Mouse (Mus musculus): Measurements from ENCODE around the gene Pla2g4b. TPM values are rescaled to one million over a fixed set of nuclear protein-coding genes. Genes with fewer than 3 reads are reported as not detected.

Gene Pla2g4b
- polyA plus RNA-seq, 1 experiment from 2014 or later, result 2.3 TPM

DNA sequence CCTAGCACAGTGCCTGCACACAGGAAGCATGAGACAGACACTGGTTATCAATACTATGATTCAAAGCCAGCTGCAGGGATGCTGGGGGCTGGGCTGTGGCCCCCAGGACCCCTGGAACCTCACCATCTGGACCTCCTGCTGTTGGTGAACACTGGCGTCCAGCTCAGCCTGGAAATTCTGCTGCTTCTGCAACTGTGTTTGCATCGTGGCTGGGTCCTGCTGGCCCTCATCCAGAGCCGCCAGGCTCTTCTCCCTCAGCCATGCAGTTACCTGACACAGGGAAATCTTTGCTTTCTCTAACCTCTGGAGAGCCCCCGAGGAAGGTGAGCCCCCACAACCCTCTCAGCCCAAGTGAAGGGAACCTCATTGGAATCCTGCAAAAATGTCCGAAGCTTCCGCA, 18.2 kb downstream of the Pla2g4b start:
- Histone ChIP-seq H3K36me3 (ENCODE audit: control insufficient read depth, insufficient read depth, low read length) (no peaks in the 10 kb centered on the region), H3K4me2 (no peak overlapping the region), H3K9ac (ENCODE audit: low read length) (no peak overlapping the region), H3K27ac (ENCODE audit: low read depth, low read length) (no peak overlapping the region), H3K4me1 (ENCODE audit: control insufficient read depth, insufficient read depth, low read length) (no peaks in the 10 kb centered on the region), H3K9me3 (ENCODE audit: control insufficient read depth, low read length) (no peaks in the 10 kb centered on the region), H3K4me3 (ENCODE audit: low read depth, low read length) (no peak overlapping the region), H3K27me3 (ENCODE audit: control insufficient read depth, insufficient read depth, low read length) (no peaks in the 10 kb centered on the region)
- 68% methylated on average over 6 of the region's 6 CpGs for WGBS
- no peak for DNase-seq (ENCODE audit: low spot score, missing footprints)
- no peak for ATAC-seq (ENCODE audit: low FRiP score)

DNA sequence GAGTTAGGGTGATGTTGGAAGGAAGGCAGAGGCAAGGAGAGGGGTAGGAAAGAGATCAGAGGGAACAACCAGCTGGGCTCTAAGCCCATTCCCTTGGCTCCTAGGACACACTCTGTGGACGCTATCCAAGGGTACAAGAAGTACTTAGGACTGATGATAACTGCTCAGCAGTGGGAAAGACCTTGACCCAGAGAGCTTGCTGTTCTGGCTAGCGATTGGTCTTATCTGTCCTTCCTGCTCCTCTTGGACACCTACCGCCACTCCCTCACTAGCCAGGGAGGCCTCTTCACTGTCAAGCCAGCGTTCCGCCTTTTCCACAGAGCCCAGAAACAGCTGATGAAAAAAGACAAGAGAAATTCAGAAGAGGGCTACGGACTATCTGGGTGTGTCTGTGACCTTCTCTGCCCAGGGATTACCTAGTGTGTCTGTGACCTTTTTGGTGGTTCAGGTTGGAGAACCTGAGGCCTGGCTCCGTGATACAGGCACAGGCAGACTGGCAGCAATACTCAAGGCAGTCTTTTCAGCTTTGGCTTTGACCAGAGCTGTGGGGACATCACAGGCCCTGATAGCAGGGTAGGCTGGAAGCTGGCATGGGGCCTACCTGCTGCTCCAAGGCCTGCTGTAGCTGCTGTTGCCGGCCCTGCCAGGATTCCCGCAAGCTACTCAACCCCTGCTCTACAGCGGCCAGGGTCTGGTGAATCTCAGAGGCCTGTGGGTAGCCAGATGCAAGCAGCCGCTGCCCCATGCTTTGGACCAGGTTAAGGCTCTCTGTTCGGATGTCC, 21.7 kb downstream of the Pla2g4b start:
- Histone ChIP-seq H3K4me3 (ENCODE audit: low read depth, low read length) (no peak overlapping the region), H3K27ac (ENCODE audit: low read depth, low read length) (no peak overlapping the region), H3K4me2 (no peak overlapping the region), H3K9ac (ENCODE audit: low read length) (no peak overlapping the region), H3K4me1 (ENCODE audit: control insufficient read depth, insufficient read depth, low read length) (no peaks in the 10 kb centered on the region), H3K27me3 (ENCODE audit: control insufficient read depth, insufficient read depth, low read length) (no peaks in the 10 kb centered on the region), H3K36me3 (ENCODE audit: control insufficient read depth, insufficient read depth, low read length) (no peaks in the 10 kb centered on the region), H3K9me3 (ENCODE audit: control insufficient read depth, low read length) (no peaks in the 10 kb centered on the region)
- DNase-seq (ENCODE audit: low spot score, missing footprints) (no peak), ATAC-seq (ENCODE audit: low FRiP score) (no peak)
- 92% methylated on average over 12 of the region's 12 CpGs for WGBS

- no peak overlapping the region for H3K4me2 ChIP-seq
- no peaks in the 10 kb centered on the region for H3K36me3 ChIP-seq (ENCODE audit: control insufficient read depth, insufficient read depth, low read length)
- 89% methylated on average over 10 of the region's 10 CpGs for WGBS
- H3K9ac ChIP-seq (ENCODE audit: low read length), result no peak overlapping the region
- no peaks in the 10 kb centered on the region for H3K9me3 ChIP-seq (ENCODE audit: control insufficient read depth, low read length)
- ATAC-seq (ENCODE audit: low FRiP score) (no peak), DNase-seq (ENCODE audit: low spot score, missing footprints) (no peak)
- no peaks in the 10 kb centered on the region for H3K27me3 ChIP-seq (ENCODE audit: control insufficient read depth, insufficient read depth, low read length)
- H3K27ac ChIP-seq (ENCODE audit: low read depth, low read length), result no peak overlapping the region
- no peak overlapping the region for H3K4me3 ChIP-seq (ENCODE audit: low read depth, low read length)
- no peaks in the 10 kb centered on the region for H3K4me1 ChIP-seq (ENCODE audit: control insufficient read depth, insufficient read depth, low read length)
Observed at GRCm38 (mm10) chr2:120055923-120056322, 22.7 kb downstream of the Pla2g4b start.

DNA sequence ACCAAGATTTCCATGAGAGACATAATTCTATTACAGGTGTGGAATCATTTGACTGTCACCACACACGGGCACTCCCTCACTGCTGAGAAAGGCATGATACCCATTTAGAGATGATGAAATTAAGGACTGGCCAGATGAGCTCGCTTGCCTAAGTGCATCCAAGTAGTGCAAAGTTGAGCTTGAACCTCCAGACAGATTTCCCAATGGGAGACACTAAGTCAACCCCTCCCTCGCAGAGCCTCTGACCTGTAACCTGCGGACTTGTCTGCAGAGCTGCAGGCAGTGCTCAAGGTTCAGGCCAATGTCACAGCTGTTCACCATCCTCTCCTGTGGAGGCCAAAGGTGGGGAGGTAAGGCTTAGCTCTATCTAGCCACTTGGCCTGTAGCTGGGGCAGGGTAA, 25.6 kb downstream of the Pla2g4b start:
- H3K4me1 ChIP-seq (ENCODE audit: control insufficient read depth, insufficient read depth, low read length), result no peaks in the 10 kb centered on the region
- H3K27me3 ChIP-seq (ENCODE audit: control insufficient read depth, insufficient read depth, low read length), result no peaks in the 10 kb centered on the region
- no peaks in the 10 kb centered on the region for H3K9me3 ChIP-seq (ENCODE audit: control insufficient read depth, low read length)
- WGBS, result 85% methylated on average over 4 of the region's 4 CpGs
- H3K36me3 ChIP-seq (ENCODE audit: control insufficient read depth, insufficient read depth, low read length), result no peaks in the 10 kb centered on the region
- no peak overlapping the region for H3K4me2 ChIP-seq
- no peak overlapping the region for H3K4me3 ChIP-seq (ENCODE audit: low read depth, low read length)
- DNase-seq (ENCODE audit: low spot score, missing footprints), result no peak
- no peak overlapping the region for H3K27ac ChIP-seq (ENCODE audit: low read depth, low read length)
- no peak for ATAC-seq (ENCODE audit: low FRiP score)
- H3K9ac ChIP-seq (ENCODE audit: low read length), result no peak overlapping the region

- Histone ChIP-seq H3K4me2 (no peak overlapping the region), H3K36me3 (ENCODE audit: control insufficient read depth, insufficient read depth, low read length) (no peaks in the 10 kb centered on the region), H3K9me3 (ENCODE audit: control insufficient read depth, low read length) (no peaks in the 10 kb centered on the region), H3K27me3 (ENCODE audit: control insufficient read depth, insufficient read depth, low read length) (no peaks in the 10 kb centered on the region), H3K4me1 (ENCODE audit: control insufficient read depth, insufficient read depth, low read length) (no peaks in the 10 kb centered on the region), H3K27ac (ENCODE audit: low read depth, low read length) (no peak overlapping the region), H3K4me3 (ENCODE audit: low read depth, low read length) (no peak overlapping the region), H3K9ac (ENCODE audit: low read length) (no peak overlapping the region)
- ATAC-seq (ENCODE audit: low FRiP score) (no peak), DNase-seq (ENCODE audit: low spot score, missing footprints) (no peak)
- WGBS, result 75% methylated on average over 3 of the region's 3 CpGs
Observed at GRCm38 (mm10) chr2:120059466-120059865, 26.2 kb downstream of the Pla2g4b start.

GRCm38 (mm10) chr2:120060190-120060589, 27.0 kb downstream of the Pla2g4b start:
- ATAC-seq (ENCODE audit: low FRiP score) (no peak), DNase-seq (ENCODE audit: low spot score, missing footprints) (no peak)
- no peak overlapping the region for H3K27ac ChIP-seq (ENCODE audit: low read depth, low read length)
- 80% methylated on average over 6 of the region's 6 CpGs for WGBS
- no peak overlapping the region for H3K4me3 ChIP-seq (ENCODE audit: low read depth, low read length)
- no peak overlapping the region for H3K4me2 ChIP-seq
- H3K9ac ChIP-seq (ENCODE audit: low read length), result no peak overlapping the region
- H3K9me3 ChIP-seq (ENCODE audit: control insufficient read depth, low read length), result no peaks in the 10 kb centered on the region
- no peaks in the 10 kb centered on the region for H3K4me1 ChIP-seq (ENCODE audit: control insufficient read depth, insufficient read depth, low read length)
- H3K36me3 ChIP-seq (ENCODE audit: control insufficient read depth, insufficient read depth, low read length), result no peaks in the 10 kb centered on the region
- H3K27me3 ChIP-seq (ENCODE audit: control insufficient read depth, insufficient read depth, low read length), result no peaks in the 10 kb centered on the region

DNA sequence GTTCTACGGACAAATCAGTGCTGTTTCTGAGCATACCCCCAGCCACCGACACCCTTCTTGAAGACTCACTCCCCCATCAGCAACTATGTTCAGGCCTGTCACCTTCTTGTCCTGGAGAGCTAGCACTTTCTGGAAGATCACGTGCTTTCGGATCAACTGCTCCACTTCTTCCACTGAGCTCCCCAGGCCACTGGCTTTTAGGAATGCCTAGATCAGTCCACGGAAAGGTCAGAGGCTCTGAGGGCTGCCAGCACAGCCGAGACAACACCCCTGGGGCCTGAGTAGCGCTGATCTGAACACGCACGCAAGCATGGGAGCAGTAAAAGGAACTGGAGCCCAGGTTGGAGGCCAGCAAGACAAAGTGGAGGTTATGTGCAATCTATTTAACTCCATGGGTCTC, 27.4 kb downstream of the Pla2g4b start:
- no peaks in the 10 kb centered on the region for H3K27me3 ChIP-seq (ENCODE audit: control insufficient read depth, insufficient read depth, low read length)
- H3K27ac ChIP-seq (ENCODE audit: low read depth, low read length), result no peak overlapping the region
- no peak overlapping the region for H3K4me3 ChIP-seq (ENCODE audit: low read depth, low read length)
- no peaks in the 10 kb centered on the region for H3K36me3 ChIP-seq (ENCODE audit: control insufficient read depth, insufficient read depth, low read length)
- DNase-seq (ENCODE audit: low spot score, missing footprints), result no peak
- no peak for ATAC-seq (ENCODE audit: low FRiP score)
- WGBS, result 74% methylated on average over 9 of the region's 9 CpGs
- H3K4me1 ChIP-seq (ENCODE audit: control insufficient read depth, insufficient read depth, low read length), result no peaks in the 10 kb centered on the region
- H3K9ac ChIP-seq (ENCODE audit: low read length), result no peak overlapping the region
- H3K9me3 ChIP-seq (ENCODE audit: control insufficient read depth, low read length), result no peaks in the 10 kb centered on the region
- no peak overlapping the region for H3K4me2 ChIP-seq

DNA sequence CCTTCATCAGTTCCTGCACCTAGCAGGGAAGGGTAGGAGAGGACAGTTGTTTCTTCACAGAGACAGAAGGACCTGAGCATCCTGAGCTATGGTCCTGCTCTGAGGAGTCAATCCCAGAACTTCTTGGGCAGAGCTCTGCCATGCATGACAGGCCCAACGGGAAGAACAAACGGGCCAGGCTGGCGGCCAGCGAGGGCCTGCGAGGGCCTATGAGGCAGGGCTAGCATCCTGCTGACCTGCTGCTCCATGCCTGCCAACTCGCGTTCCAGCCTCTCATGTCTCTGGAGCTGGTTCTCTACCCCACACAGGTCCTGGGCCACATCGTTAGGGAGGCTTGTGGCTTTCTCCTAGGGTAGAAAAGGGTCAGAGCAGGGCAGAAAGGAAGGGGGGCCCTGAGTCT, 29.0 kb downstream of the Pla2g4b start:
- DNase-seq (ENCODE audit: low spot score, missing footprints), result no peak
- Histone ChIP-seq H3K4me3 (ENCODE audit: low read depth, low read length) (no peak overlapping the region), H3K36me3 (ENCODE audit: control insufficient read depth, insufficient read depth, low read length) (no peaks in the 10 kb centered on the region), H3K27me3 (ENCODE audit: control insufficient read depth, insufficient read depth, low read length) (no peaks in the 10 kb centered on the region), H3K4me1 (ENCODE audit: control insufficient read depth, insufficient read depth, low read length) (no peaks in the 10 kb centered on the region), H3K9ac (ENCODE audit: low read length) (no peak overlapping the region), H3K9me3 (ENCODE audit: control insufficient read depth, low read length) (no peaks in the 10 kb centered on the region), H3K4me2 (no peak overlapping the region), H3K27ac (ENCODE audit: low read depth, low read length) (no peak overlapping the region)
- 74% methylated on average over 8 of the region's 8 CpGs for WGBS
- ATAC-seq (ENCODE audit: low FRiP score), result no peak

DNA sequence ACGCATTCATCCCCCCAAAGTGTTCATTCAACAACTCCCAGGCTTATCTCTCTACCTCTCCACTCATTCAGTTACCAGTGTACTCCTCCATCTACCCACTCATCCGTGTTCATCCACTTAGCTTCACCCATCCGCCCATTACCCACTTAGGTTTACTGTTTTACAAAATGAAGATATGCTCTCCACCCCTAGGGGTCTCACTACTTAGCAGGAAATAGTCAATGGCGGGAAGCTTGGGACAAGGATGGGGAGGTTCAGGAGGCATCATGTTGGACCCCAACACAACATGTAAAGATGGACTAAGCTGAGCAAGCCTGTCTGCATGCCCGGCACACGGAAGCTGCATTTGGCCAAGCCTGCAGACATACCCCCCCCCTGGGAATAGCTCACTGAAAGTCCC, 31.4 kb downstream of the Pla2g4b start:
- no peak overlapping the region for H3K4me3 ChIP-seq (ENCODE audit: low read depth, low read length)
- 87% methylated on average over 6 of the region's 6 CpGs for WGBS
- H3K27ac ChIP-seq (ENCODE audit: low read depth, low read length), result no peak overlapping the region
- no peak overlapping the region for H3K9ac ChIP-seq (ENCODE audit: low read length)
- no peak for ATAC-seq (ENCODE audit: low FRiP score)
- no peaks in the 10 kb centered on the region for H3K36me3 ChIP-seq (ENCODE audit: control insufficient read depth, insufficient read depth, low read length)
- no peak for DNase-seq (ENCODE audit: low spot score, missing footprints)
- no peak overlapping the region for H3K4me2 ChIP-seq
- H3K9me3 ChIP-seq (ENCODE audit: control insufficient read depth, low read length), result no peaks in the 10 kb centered on the region
- H3K4me1 ChIP-seq (ENCODE audit: control insufficient read depth, insufficient read depth, low read length), result no peaks in the 10 kb centered on the region
- no peaks in the 10 kb centered on the region for H3K27me3 ChIP-seq (ENCODE audit: control insufficient read depth, insufficient read depth, low read length)

Measured in midbrain, embryonic 11.5 days (tissue).